Mouse (Mus musculus): ENCODE data around the gene Wdr54. TPM values are rescaled to one million over a fixed set of nuclear protein-coding genes. Genes with fewer than 3 reads are reported as not detected.

The Wdr54 gene
- total and polyA plus RNA-seq, 3 experiments, result 1.9 to 10.3 (median 7.8) TPM

GRCm38 (mm10) chr6:83124851-83125312 is 31.3 kb downstream of the Wdr54 start:
- in situ Hi-C loops (cut with MboI; ENCODE audit: low pct_ligation_motif_present, low pct_unique_long_range_greater_than_20kb, low sequenced_read_pairs) (no loop called here), dilution Hi-C loops (cut with MboI; ENCODE audit: extremely low pct_ligation_motif_present, extremely low pct_unique_long_range_greater_than_20kb, low sequenced_read_pairs) (no loop called here)
- Histone ChIP-seq H3K4me1 (ENCODE audit: control insufficient read depth in 1 of 2, insufficient read depth in 2 of 2) (peaks cover 6 to 42% of the 10 kb centered on the region in 2 experiments), H3K27me3 (replicated peaks) (no peaks in the 10 kb centered on the region), H3K79me2 (replicated peaks; ENCODE audit: control insufficient read depth, extremely low read depth, insufficient read depth, poor library complexity, severe bottlenecking) (no peaks in the 10 kb centered on the region), H3K4me2 (ENCODE audit: insufficient read depth, low read depth, poor library complexity, severe bottlenecking) (peak overlapping the region; percentile 82), H3K9ac (ENCODE audit: insufficient read depth, low read depth) (peak overlapping the region; percentile 94), H3K27ac (ENCODE audit: insufficient read depth, low read depth) (no peak overlapping the region), H3K4me3 (replicated peaks in 1 of 3; ENCODE audit: low read depth in 2 of 3, low read length in 2 of 3, poor library complexity in 1 of 3) (peak overlapping the region; percentile 80 to 92 (median 88)), H3K36me3 (replicated peaks in 1 of 2; ENCODE audit: control insufficient read depth in 1 of 2, insufficient read depth in 1 of 2, low read length in 1 of 2) (peaks cover 2 to 9% of the 10 kb centered on the region in 2 experiments), H3K9me3 (replicated peaks; ENCODE audit: low read length) (no peaks in the 10 kb centered on the region)
- peak; percentile 96 for DNase-seq (ENCODE audit: extremely low read depth)
- TF ChIP-seq NELFE (IDR thresholded peaks at IDR 0.05; ENCODE audit: low read depth, low read length) (peak; percentile 77; the same call in 1 of the 2 replicates), SMC3 (IDR thresholded peaks at IDR 0.05; ENCODE audit: low read depth, low read length) (no peak), MEF2A (IDR thresholded peaks at IDR 0.05; ENCODE audit: borderline replicate concordance, low read depth, low read length) (peak; percentile 76; the same call in 1 of the 2 replicates), ELF1 (IDR thresholded peaks at IDR 0.05; ENCODE audit: low read depth, low read length) (peak; percentile 95), MXI1 (IDR thresholded peaks at IDR 0.05; ENCODE audit: low read depth, low read length) (peak; percentile 89), SIN3A (IDR thresholded peaks at IDR 0.05; ENCODE audit: low read length) (peak; percentile 97), RAD21 (IDR thresholded peaks at IDR 0.05; ENCODE audit: low read depth, low read length) (no peak), TCF12 (IDR thresholded peaks at IDR 0.05; ENCODE audit: low read depth, low read length) (peak; percentile 87), ZNF384 (IDR thresholded peaks at IDR 0.05; ENCODE audit: low read depth, low read length) (0 out of 2 replicates have a peak, but pooled peaks have one; percentile 20), BHLHE40 (IDR thresholded peaks at IDR 0.05; ENCODE audit: low read depth, low read length) (peak; percentile 34; the same call in 1 of the 2 replicates), TBP (conservative IDR thresholded peaks at IDR 0.05; ENCODE audit: low read depth, low read length) (peak; percentile 91), MAX (IDR thresholded peaks at IDR 0.05; ENCODE audit: low read length) (peak; percentile 54), USF2 (conservative IDR thresholded peaks at IDR 0.05; ENCODE audit: low read depth, low read length) (no peak), E2F4 (IDR thresholded peaks at IDR 0.05; ENCODE audit: insufficient replicate concordance, low read depth, low read length) (peak; percentile 33; the same call in 1 of the 2 replicates), USF1 (IDR thresholded peaks at IDR 0.05; ENCODE audit: low read depth, low read length) (no peak), NRF1 (IDR thresholded peaks at IDR 0.05; ENCODE audit: low read depth, low read length) (peak; percentile 65), IRF4 (IDR thresholded peaks at IDR 0.05; ENCODE audit: low read depth, low read length) (peak; percentile 66; the same call in 1 of the 2 replicates), PAX5 (IDR thresholded peaks at IDR 0.05; ENCODE audit: low read length) (no peak), MAFK (IDR thresholded peaks at IDR 0.05; ENCODE audit: insufficient replicate concordance, low read length) (no peak), JUN (IDR thresholded peaks at IDR 0.05; ENCODE audit: insufficient read depth, low read depth, low read length) (peak; percentile 19; the same call in 1 of the 2 replicates), POLR2A (IDR thresholded peaks at IDR 0.05; ENCODE audit: low read depth, low read length) (peak; percentile 83), POLR2AphosphoS2 (IDR thresholded peaks at IDR 0.05; ENCODE audit: low read depth, low read length) (peak; percentile 29; the same call in 1 of the 2 replicates), MAZ (IDR thresholded peaks at IDR 0.05; ENCODE audit: low read depth, low read length) (peak; percentile 42), GABPA (IDR thresholded peaks at IDR 0.05; ENCODE audit: insufficient replicate concordance, low read depth, low read length) (peak; percentile 31; the same call in 1 of the 2 replicates), ETS1 (conservative IDR thresholded peaks at IDR 0.05; ENCODE audit: low read depth, low read length) (no peak; the same call in 1 of the 2 replicates), MYC (IDR thresholded peaks at IDR 0.05; ENCODE audit: low read depth, low read length) (peak; percentile 71; the same call in 1 of the 2 replicates), ZC3H11A (IDR thresholded peaks at IDR 0.05; ENCODE audit: low read depth, low read length) (no peak), CHD1 (IDR thresholded peaks at IDR 0.05; ENCODE audit: low read depth, low read length) (no peak), HCFC1 (IDR thresholded peaks at IDR 0.05; ENCODE audit: low read depth, low read length) (peak; percentile 97), ZMIZ1 (IDR thresholded peaks at IDR 0.05; ENCODE audit: low read depth, low read length) (no peak), UBTF (IDR thresholded peaks at IDR 0.05; ENCODE audit: low read depth, low read length) (no peak), KAT2A (IDR thresholded peaks at IDR 0.05; ENCODE audit: insufficient replicate concordance, low read length) (peak; percentile 86; the same call in 1 of the 2 replicates), RCOR1 (conservative IDR thresholded peaks at IDR 0.05; ENCODE audit: low read depth, low read length) (peak; percentile 61), ZKSCAN1 (IDR thresholded peaks at IDR 0.05; ENCODE audit: borderline replicate concordance, low read depth, low read length) (no peak), JUND (conservative IDR thresholded peaks at IDR 0.05; ENCODE audit: low read depth, low read length) (no peak), EP300 (IDR thresholded peaks at IDR 0.05; ENCODE audit: low read length) (no peak), CHD2 (IDR thresholded peaks at IDR 0.05; ENCODE audit: low read length) (peak; percentile 58; the same call in 1 of the 2 replicates), CTCF (conservative IDR thresholded peaks at IDR 0.05 in 1 of 2, IDR thresholded peaks at IDR 0.05 in 1 of 2; ENCODE audit: low read depth in 2 of 2, low read length in 2 of 2) (no peak)

All from CH12.LX (cell line).